Mouse (Mus musculus): ENCODE measurements around the gene Dlg2. TPM values are rescaled to one million over a fixed set of nuclear protein-coding genes. Genes with fewer than 3 reads are reported as not detected.

The Dlg2 gene
- polyA plus RNA-seq, 1 experiment from 2014 or later = 3.8 TPM

GRCm38 (mm10) chr7:91493234-91493633 lies 1016.8 kb downstream of the Dlg2 start:
- no peak for DNase-seq (ENCODE audit: low spot score)
- no peaks in the 10 kb centered on the region for H3K36me3 ChIP-seq
- WGBS = 75% methylated on average over 3 of the region's 3 CpGs

GRCm38 (mm10) chr7:91495526-91495925 lies 1019.1 kb downstream of the Dlg2 start:
- H3K4me1 ChIP-seq = no peaks in the 10 kb centered on the region
- no peaks in the 10 kb centered on the region for H3K9me3 ChIP-seq
- no peaks in the 10 kb centered on the region for H3K36me3 ChIP-seq
- 81% methylated on average over 5 of the region's 5 CpGs for WGBS
- H3K27ac ChIP-seq = no peak overlapping the region
- no peak for DNase-seq (ENCODE audit: low spot score)
- H3K4me3 ChIP-seq = no peak overlapping the region
- no peaks in the 10 kb centered on the region for H3K27me3 ChIP-seq (ENCODE audit: insufficient read depth, poor library complexity, severe bottlenecking)

More at GRCm38 (mm10) chr7:91493234-91493633, 1016.8 kb downstream of the Dlg2 start:
- Histone ChIP-seq H3K9me3 (no peaks in the 10 kb centered on the region), H3K27ac (no peak overlapping the region), H3K4me3 (no peak overlapping the region), H3K27me3 (ENCODE audit: insufficient read depth, poor library complexity, severe bottlenecking) (no peaks in the 10 kb centered on the region), H3K4me1 (no peaks in the 10 kb centered on the region)

- H3K27ac ChIP-seq = no peak overlapping the region
- H3K4me1 ChIP-seq = no peaks in the 10 kb centered on the region
- WGBS = 81% methylated on average over 1 of the region's 1 CpGs
- no peaks in the 10 kb centered on the region for H3K36me3 ChIP-seq
- no peaks in the 10 kb centered on the region for H3K9me3 ChIP-seq
- H3K27me3 ChIP-seq (ENCODE audit: insufficient read depth, poor library complexity, severe bottlenecking) = no peaks in the 10 kb centered on the region
- DNase-seq (ENCODE audit: low spot score) = no peak
- no peak overlapping the region for H3K4me3 ChIP-seq
Measured at GRCm38 (mm10) chr7:91511119-91511518, 1034.6 kb downstream of the Dlg2 start.

GRCm38 (mm10) chr7:91514445-91514844 lies 1038.0 kb downstream of the Dlg2 start:
- WGBS = 71% methylated on average over 3 of the region's 3 CpGs
- H3K4me3 ChIP-seq = no peak overlapping the region
- no peak overlapping the region for H3K27ac ChIP-seq
- H3K36me3 ChIP-seq = no peaks in the 10 kb centered on the region
- no peak for DNase-seq (ENCODE audit: low spot score)
- H3K4me1 ChIP-seq = no peaks in the 10 kb centered on the region
- no peaks in the 10 kb centered on the region for H3K27me3 ChIP-seq (ENCODE audit: insufficient read depth, poor library complexity, severe bottlenecking)
- H3K9me3 ChIP-seq = no peaks in the 10 kb centered on the region

GRCm38 (mm10) chr7:91516225-91516624 lies 1039.8 kb downstream of the Dlg2 start:
- H3K27me3 ChIP-seq (ENCODE audit: insufficient read depth, poor library complexity, severe bottlenecking) = no peaks in the 10 kb centered on the region
- 74% methylated on average over 3 of the region's 3 CpGs for WGBS
- DNase-seq (ENCODE audit: low spot score) = no peak

GRCm38 (mm10) chr7:91525859-91526258 lies 1049.4 kb downstream of the Dlg2 start:
- Histone ChIP-seq H3K4me3 (no peak overlapping the region), H3K9me3 (no peaks in the 10 kb centered on the region), H3K4me1 (no peaks in the 10 kb centered on the region), H3K36me3 (no peaks in the 10 kb centered on the region), H3K27ac (no peak overlapping the region), H3K27me3 (ENCODE audit: insufficient read depth, poor library complexity, severe bottlenecking) (no peaks in the 10 kb centered on the region)
- no peak for DNase-seq (ENCODE audit: low spot score)
- WGBS = 94% methylated on average over 1 of the region's 1 CpGs

More at GRCm38 (mm10) chr7:91516225-91516624, 1039.8 kb downstream of the Dlg2 start:
- Histone ChIP-seq H3K4me1 (no peaks in the 10 kb centered on the region), H3K4me3 (no peak overlapping the region), H3K36me3 (no peaks in the 10 kb centered on the region), H3K9me3 (no peaks in the 10 kb centered on the region), H3K27ac (no peak overlapping the region)

GRCm38 (mm10) chr7:91542597-91543285 lies 1066.3 kb downstream of the Dlg2 start:
- Histone ChIP-seq H3K36me3 (no peaks in the 10 kb centered on the region), H3K4me1 (peaks cover 11% of the 10 kb centered on the region; the same call in 1 of the 2 replicates), H3K4me3 (peak overlapping the region; percentile 60), H3K27ac (no peak overlapping the region), H3K9me3 (no peaks in the 10 kb centered on the region), H3K27me3 (ENCODE audit: insufficient read depth, poor library complexity, severe bottlenecking) (no peaks in the 10 kb centered on the region)
- DNase-seq (ENCODE audit: low spot score) = peak; percentile 72
- WGBS = 3% methylated on average over 29 of the region's 29 CpGs

- H3K36me3 ChIP-seq = no peaks in the 10 kb centered on the region
- no peak for DNase-seq (ENCODE audit: low spot score)
- H3K27me3 ChIP-seq (ENCODE audit: insufficient read depth, poor library complexity, severe bottlenecking) = no peaks in the 10 kb centered on the region
- H3K4me3 ChIP-seq = peak overlapping the region; percentile 60
- no peaks in the 10 kb centered on the region for H3K9me3 ChIP-seq
- no peak overlapping the region for H3K27ac ChIP-seq
- 34% methylated on average over 4 of the region's 4 CpGs for WGBS
- H3K4me1 ChIP-seq = peaks cover 11% of the 10 kb centered on the region; the same call in 1 of the 2 replicates
Measured at GRCm38 (mm10) chr7:91543286-91543650, 1066.8 kb downstream of the Dlg2 start.

GRCm38 (mm10) chr7:91544600-91544999 lies 1068.1 kb downstream of the Dlg2 start:
- H3K9me3 ChIP-seq = no peaks in the 10 kb centered on the region

GRCm38 (mm10) chr7:91548796-91549195 lies 1072.3 kb downstream of the Dlg2 start:
- Histone ChIP-seq H3K9me3 (no peaks in the 10 kb centered on the region), H3K36me3 (no peaks in the 10 kb centered on the region), H3K4me1 (no peaks in the 10 kb centered on the region), H3K4me3 (no peak overlapping the region), H3K27me3 (ENCODE audit: insufficient read depth, poor library complexity, severe bottlenecking) (no peaks in the 10 kb centered on the region), H3K27ac (no peak overlapping the region)
- 67% methylated on average over 1 of the region's 1 CpGs for WGBS
- no peak for DNase-seq (ENCODE audit: low spot score)

More at GRCm38 (mm10) chr7:91544600-91544999, 1068.1 kb downstream of the Dlg2 start:
- H3K27ac ChIP-seq = no peak overlapping the region
- DNase-seq (ENCODE audit: low spot score) = no peak
- H3K36me3 ChIP-seq = no peaks in the 10 kb centered on the region
- peaks cover 11% of the 10 kb centered on the region; the same call in 1 of the 2 replicates for H3K4me1 ChIP-seq
- 56% methylated on average over 3 of the region's 3 CpGs for WGBS
- no peak overlapping the region for H3K4me3 ChIP-seq
- H3K27me3 ChIP-seq (ENCODE audit: insufficient read depth, poor library complexity, severe bottlenecking) = no peaks in the 10 kb centered on the region

GRCm38 (mm10) chr7:91557582-91557981 lies 1081.1 kb downstream of the Dlg2 start:
- DNase-seq (ENCODE audit: low spot score) = no peak
- H3K4me1 ChIP-seq = no peaks in the 10 kb centered on the region
- H3K27me3 ChIP-seq (ENCODE audit: insufficient read depth, poor library complexity, severe bottlenecking) = no peaks in the 10 kb centered on the region
- H3K4me3 ChIP-seq = no peak overlapping the region
- H3K27ac ChIP-seq = no peak overlapping the region
- H3K36me3 ChIP-seq = no peaks in the 10 kb centered on the region
- no peaks in the 10 kb centered on the region for H3K9me3 ChIP-seq

GRCm38 (mm10) chr7:91567423-91567822 lies 1091.0 kb downstream of the Dlg2 start:
- no peak overlapping the region for H3K4me3 ChIP-seq
- DNase-seq (ENCODE audit: low spot score) = no peak
- H3K27ac ChIP-seq = no peak overlapping the region
- no peaks in the 10 kb centered on the region for H3K27me3 ChIP-seq (ENCODE audit: insufficient read depth, poor library complexity, severe bottlenecking)
- no peaks in the 10 kb centered on the region for H3K4me1 ChIP-seq
- no peaks in the 10 kb centered on the region for H3K9me3 ChIP-seq
- no peaks in the 10 kb centered on the region for H3K36me3 ChIP-seq

GRCm38 (mm10) chr7:91570969-91571368 lies 1094.5 kb downstream of the Dlg2 start:
- Histone ChIP-seq H3K9me3 (no peaks in the 10 kb centered on the region), H3K4me3 (no peak overlapping the region), H3K36me3 (no peaks in the 10 kb centered on the region), H3K27me3 (ENCODE audit: insufficient read depth, poor library complexity, severe bottlenecking) (no peaks in the 10 kb centered on the region), H3K27ac (no peak overlapping the region), H3K4me1 (no peaks in the 10 kb centered on the region)
- WGBS = 79% methylated on average over 2 of the region's 2 CpGs
- no peak for DNase-seq (ENCODE audit: low spot score)

- H3K27ac ChIP-seq = no peak overlapping the region
- no peak overlapping the region for H3K4me3 ChIP-seq
- no peaks in the 10 kb centered on the region for H3K27me3 ChIP-seq (ENCODE audit: insufficient read depth, poor library complexity, severe bottlenecking)
- no peak for DNase-seq (ENCODE audit: low spot score)
- no peaks in the 10 kb centered on the region for H3K4me1 ChIP-seq
- H3K36me3 ChIP-seq = no peaks in the 10 kb centered on the region
- 61% methylated on average over 2 of the region's 2 CpGs for WGBS
- H3K9me3 ChIP-seq = no peaks in the 10 kb centered on the region
Measured at GRCm38 (mm10) chr7:91572666-91573065, 1096.2 kb downstream of the Dlg2 start.
